Mouse (Mus musculus) heart, adult 18-20 months (tissue): ENCODE results near the gene Gng2. TPM values are rescaled to one million over a fixed set of nuclear protein-coding genes. Genes with fewer than 3 reads are reported as not detected.
"Not testable (repeated sequence)": the region's sequence is repeated elsewhere in the genome, so short reads cannot be mapped to it uniquely, and the experiment has no call there.

ENCODE experiments used
- DNase-seq, 2 experiments: peaks; one replicate each; pipeline ENCODE4 v3.0.0; 2021 to 2022; ENCODE audit warnings: mixed read lengths in 1 of 2
- total RNA-seq, 2 experiments: library from RNA; stranded (reverse); gene quantifications; 2 replicates each; pipeline ENCODE4 v1.2.3; 2021

Gng2 gene
- total RNA-seq, 2 experiments from 2014 or later: 11.1 to 12.6 TPM

- DNase-seq: no peak
Observed at GRCm38 (mm10) chr14:19938545-19938944, 38.9 kb downstream of the Gng2 start.

GRCm38 (mm10) chr14:19935084-19935483 is 42.3 kb downstream of the Gng2 start:
- DNase-seq: no peak

- DNase-seq: peak; percentile 59 to 79
Observed at GRCm38 (mm10) chr14:19933314-19933713, 44.1 kb downstream of the Gng2 start.

GRCm38 (mm10) chr14:19927879-19928278 is 49.5 kb downstream of the Gng2 start:
- peak in 1 of 2 experiments; percentile 20 for DNase-seq

- DNase-seq: no peak
Observed at GRCm38 (mm10) chr14:19927156-19927555, 50.3 kb downstream of the Gng2 start.

GRCm38 (mm10) chr14:19926312-19926711 is 51.1 kb downstream of the Gng2 start:
- DNase-seq: no peak

GRCm38 (mm10) chr14:19925157-19925556 is 52.3 kb downstream of the Gng2 start:
- no peak for DNase-seq

GRCm38 (mm10) chr14:19924086-19924485 is 53.3 kb downstream of the Gng2 start:
- no peak for DNase-seq

GRCm38 (mm10) chr14:19920254-19920691 is 57.2 kb downstream of the Gng2 start:
- no peak for DNase-seq

- no peak for DNase-seq
Observed at GRCm38 (mm10) chr14:19919789-19920188, 57.6 kb downstream of the Gng2 start.

- no peak for DNase-seq
Observed at GRCm38 (mm10) chr14:19917534-19917933, 59.9 kb downstream of the Gng2 start.

- no peak for DNase-seq
Observed at GRCm38 (mm10) chr14:19916315-19916714, 61.1 kb downstream of the Gng2 start.

GRCm38 (mm10) chr14:19912891-19913290 is 64.5 kb downstream of the Gng2 start:
- DNase-seq: no peak

GRCm38 (mm10) chr14:19905615-19906014 is 71.8 kb downstream of the Gng2 start:
- DNase-seq: peak; percentile 68 to 83

- DNase-seq: no peak
Observed at GRCm38 (mm10) chr14:19904821-19905220, 72.6 kb downstream of the Gng2 start.

- peak; percentile 18 to 54 for DNase-seq
Observed at GRCm38 (mm10) chr14:19904031-19904430, 73.4 kb downstream of the Gng2 start.

GRCm38 (mm10) chr14:19900492-19900891 is 76.9 kb downstream of the Gng2 start:
- no peak for DNase-seq

GRCm38 (mm10) chr14:19887569-19887968 is 89.9 kb downstream of the Gng2 start:
- peak; percentile 46 to 60 for DNase-seq

GRCm38 (mm10) chr14:19884431-19884830 is 93.0 kb downstream of the Gng2 start:
- not testable (repeated sequence) for DNase-seq

- DNase-seq: no peak
Observed at GRCm38 (mm10) chr14:19874201-19874807, 103.1 kb downstream of the Gng2 start.

GRCm38 (mm10) chr14:19867286-19867935 is 110.0 kb downstream of the Gng2 start:
- no peak for DNase-seq

- not testable (repeated sequence) for DNase-seq
Observed at GRCm38 (mm10) chr14:19865121-19865520, 112.3 kb downstream of the Gng2 start.

GRCm38 (mm10) chr14:19861311-19862080 is 115.9 kb downstream of the Gng2 start:
- DNase-seq: no peak
